Mouse (Mus musculus) lung, postnatal 14 days (tissue): ENCODE results near the gene Gsk3a.

Source experiments
- DNase-seq: peaks from one replicate; pipeline ENCODE4 v3.0.0; 2021

Gene Gsk3a

DNA sequence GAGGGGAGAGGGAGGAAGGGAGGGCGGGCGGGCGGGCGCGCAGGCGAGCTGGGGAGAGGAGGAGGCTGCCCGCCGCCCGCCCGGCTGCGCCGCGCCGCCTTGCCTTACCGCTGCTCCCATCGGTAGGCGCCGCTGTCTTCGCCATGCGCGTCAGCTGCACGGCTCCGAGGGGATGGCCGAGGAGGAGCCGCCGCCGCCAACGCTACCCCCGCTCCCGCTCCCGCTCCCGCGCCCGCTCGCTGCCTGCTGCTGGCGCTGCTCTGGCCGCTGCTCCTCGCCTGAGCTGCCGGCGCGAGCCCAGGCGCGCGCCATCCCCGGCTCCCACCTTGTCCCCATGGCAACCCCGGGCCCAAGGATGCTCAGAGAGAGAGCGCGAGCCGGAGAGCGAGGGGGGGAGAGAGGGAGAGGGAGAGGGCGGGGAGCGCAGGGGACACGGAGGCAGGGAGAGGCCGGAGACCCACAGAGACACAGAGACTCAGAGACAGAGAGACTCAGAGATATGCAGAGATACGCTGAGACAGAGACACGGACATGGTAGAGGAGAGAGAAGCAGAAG is 58.0 kb downstream of the Gsk3a start, which contains the start of gene Pou2f2:
Gene Pou2f2 (minus strand): TSS at position 121 of the 556 bp plus-strand sequence.
- DNase-seq: peak; percentile 66

DNA sequence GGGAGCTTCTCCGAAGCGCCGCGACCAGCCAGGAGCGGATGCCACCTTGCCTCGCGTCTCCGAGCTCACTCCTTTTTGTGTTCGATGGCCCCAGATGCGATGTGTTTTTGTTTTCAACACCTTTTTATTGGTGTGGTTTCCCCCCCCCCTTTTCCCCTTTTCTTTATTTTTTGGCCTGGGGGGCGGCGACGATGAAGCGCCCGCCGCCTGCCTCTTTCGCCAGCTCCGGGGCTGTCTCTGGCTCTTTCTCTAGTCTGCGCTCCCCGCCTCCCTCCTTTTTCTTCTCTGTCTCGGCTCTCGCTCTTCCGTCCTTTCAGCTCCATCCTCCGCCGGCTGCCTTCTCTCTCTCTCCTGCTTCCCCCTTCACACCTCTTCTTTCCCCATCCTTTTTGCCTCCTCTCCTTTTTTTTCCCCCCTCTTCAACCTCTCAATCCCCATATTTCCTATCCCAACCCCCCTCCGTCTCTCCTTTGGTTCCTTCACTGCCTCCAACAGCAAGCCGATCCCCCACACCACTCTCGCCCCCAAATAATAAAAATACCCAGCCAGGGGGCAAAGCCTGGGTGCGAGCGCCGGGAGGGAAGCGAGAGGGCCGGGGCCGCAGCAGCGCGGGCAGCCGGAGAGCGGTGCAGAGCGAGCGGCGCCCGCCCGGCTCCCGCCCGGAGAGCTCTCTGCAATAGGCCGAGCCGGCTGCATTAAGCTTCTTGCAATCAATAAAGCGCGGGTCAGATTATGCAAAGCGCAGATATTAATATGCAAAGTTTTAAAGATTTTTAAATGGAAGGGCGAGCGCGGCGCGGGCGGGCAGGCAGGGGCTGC is 58.7 kb downstream of the Gsk3a start:
- DNase-seq: peak; percentile 6

DNA sequence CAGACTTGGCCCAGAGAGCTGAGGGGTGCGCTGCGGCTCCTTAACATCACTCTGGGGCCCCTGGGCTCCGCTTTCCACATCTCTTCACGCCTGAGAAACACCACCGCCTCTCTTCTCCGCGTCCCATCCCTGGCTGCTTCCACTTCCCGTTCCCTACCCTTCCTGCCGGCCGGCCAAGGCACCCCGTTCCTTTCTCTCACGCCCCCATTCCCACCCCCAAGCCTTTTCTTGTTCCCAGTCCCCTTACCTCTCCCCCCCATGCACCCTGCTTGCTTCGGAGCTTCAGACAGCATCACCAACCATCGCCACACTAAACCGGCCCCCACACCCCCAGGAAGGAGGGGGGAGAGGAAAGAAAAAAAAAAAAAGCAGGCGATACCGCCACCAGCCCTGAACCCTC is 59.3 kb downstream of the Gsk3a start:
- no peak for DNase-seq
